Mouse (Mus musculus): Measurements from ENCODE around the gene Gpr37l1. TPM values are rescaled to one million over a fixed set of nuclear protein-coding genes. Genes with fewer than 3 reads are reported as not detected.
A peak's percentile ranks its signal among the peaks of the same experiment; 100 is the strongest.

Gene Gpr37l1
- polyA plus RNA-seq, 1 experiment from 2014 or later: not detected

- Histone ChIP-seq H3K36me3 (no peaks in the 10 kb centered on the region), H3K4me1 (replicated peaks) (no peaks in the 10 kb centered on the region), H3K27ac (no peak overlapping the region), H3K27me3 (no peaks in the 10 kb centered on the region), H3K4me2 (no peak overlapping the region), H3K4me3 (replicated peaks) (no peak overlapping the region), H3K9me3 (replicated peaks) (no peaks in the 10 kb centered on the region), H3K9ac (no peak overlapping the region)
- ATAC-seq (ENCODE audit: low read depth) (no peak), DNase-seq (no peak)
- WGBS (ENCODE audit: insufficient replicate concordance): 56% methylated on average over 6 of the region's 6 CpGs
Observed at GRCm38 (mm10) chr1:135162720-135163119, 4.8 kb downstream of the Gpr37l1 start.

- no peak for DNase-seq
- H3K4me3 ChIP-seq (replicated peaks): no peak overlapping the region
- no peaks in the 10 kb centered on the region for H3K27me3 ChIP-seq
- no peak overlapping the region for H3K27ac ChIP-seq
- H3K4me1 ChIP-seq (replicated peaks): peaks cover 3% of the 10 kb centered on the region; the same call in 1 of the 2 replicates
- no peaks in the 10 kb centered on the region for H3K9me3 ChIP-seq (replicated peaks)
- no peak overlapping the region for H3K9ac ChIP-seq
- WGBS (ENCODE audit: insufficient replicate concordance): 65% methylated on average over 13 of the region's 13 CpGs
- H3K36me3 ChIP-seq: peaks cover 10% of the 10 kb centered on the region; the same call in 1 of the 2 replicates
- no peak overlapping the region for H3K4me2 ChIP-seq
- ATAC-seq (ENCODE audit: low read depth): no peak
Observed at GRCm38 (mm10) chr1:135160411-135161050, 7.0 kb downstream of the Gpr37l1 start.

- Histone ChIP-seq H3K9ac (no peak overlapping the region), H3K4me1 (replicated peaks) (peaks cover 11% of the 10 kb centered on the region), H3K4me2 (no peak overlapping the region), H3K27me3 (no peaks in the 10 kb centered on the region), H3K36me3 (peaks cover 13% of the 10 kb centered on the region; the same call in 1 of the 2 replicates), H3K4me3 (replicated peaks) (no peak overlapping the region), H3K9me3 (replicated peaks) (no peaks in the 10 kb centered on the region), H3K27ac (no peak overlapping the region)
- WGBS (ENCODE audit: insufficient replicate concordance): 70% methylated on average over 11 of the region's 11 CpGs
- no peak for DNase-seq
- ATAC-seq (ENCODE audit: low read depth): no peak
Observed at GRCm38 (mm10) chr1:135159556-135160123, 7.8 kb downstream of the Gpr37l1 start.

GRCm38 (mm10) chr1:135159074-135159473, 8.4 kb downstream of the Gpr37l1 start:
- no peaks in the 10 kb centered on the region for H3K27me3 ChIP-seq
- H3K9me3 ChIP-seq (replicated peaks): no peaks in the 10 kb centered on the region
- DNase-seq: no peak
- no peak for ATAC-seq (ENCODE audit: low read depth)
- H3K4me2 ChIP-seq: no peak overlapping the region
- no peak overlapping the region for H3K9ac ChIP-seq
- no peak overlapping the region for H3K4me3 ChIP-seq (replicated peaks)
- no peak overlapping the region for H3K27ac ChIP-seq
- H3K36me3 ChIP-seq: peaks cover 13% of the 10 kb centered on the region; the same call in 1 of the 2 replicates
- 65% methylated on average over 7 of the region's 7 CpGs for WGBS (ENCODE audit: insufficient replicate concordance)
- H3K4me1 ChIP-seq (replicated peaks): peaks cover 16% of the 10 kb centered on the region

- 63% methylated on average over 5 of the region's 5 CpGs for WGBS (ENCODE audit: insufficient replicate concordance)
- no peaks in the 10 kb centered on the region for H3K9me3 ChIP-seq (replicated peaks)
- H3K4me1 ChIP-seq (replicated peaks): peaks cover 19% of the 10 kb centered on the region
- ATAC-seq (ENCODE audit: low read depth): no peak
- H3K4me3 ChIP-seq (replicated peaks): no peak overlapping the region
- H3K9ac ChIP-seq: no peak overlapping the region
- H3K4me2 ChIP-seq: no peak overlapping the region
- no peaks in the 10 kb centered on the region for H3K27me3 ChIP-seq
- no peak overlapping the region for H3K27ac ChIP-seq
- DNase-seq: no peak
- peaks cover 13% of the 10 kb centered on the region; the same call in 1 of the 2 replicates for H3K36me3 ChIP-seq
Observed at GRCm38 (mm10) chr1:135158633-135159032, 8.8 kb downstream of the Gpr37l1 start.

- ATAC-seq (ENCODE audit: low read depth) (no peak), DNase-seq (no peak)
- Histone ChIP-seq H3K27me3 (no peaks in the 10 kb centered on the region), H3K4me1 (replicated peaks) (peaks cover 19% of the 10 kb centered on the region), H3K4me3 (replicated peaks) (no peak overlapping the region), H3K9me3 (replicated peaks) (no peaks in the 10 kb centered on the region), H3K9ac (no peak overlapping the region), H3K36me3 (peaks cover 17% of the 10 kb centered on the region; the same call in 1 of the 2 replicates), H3K27ac (no peak overlapping the region), H3K4me2 (no peak overlapping the region)
- WGBS (ENCODE audit: insufficient replicate concordance): 77% methylated on average over 6 of the region's 6 CpGs
Observed at GRCm38 (mm10) chr1:135156300-135156699, 11.2 kb downstream of the Gpr37l1 start.

- Histone ChIP-seq H3K27me3 (no peaks in the 10 kb centered on the region), H3K27ac (peak overlapping the region; percentile 78), H3K4me2 (peak overlapping the region; percentile 50), H3K9ac (peak overlapping the region; percentile 41; the same call in 1 of the 2 replicates), H3K36me3 (peaks cover 17% of the 10 kb centered on the region; the same call in 1 of the 2 replicates), H3K4me1 (replicated peaks) (peaks cover 19% of the 10 kb centered on the region), H3K9me3 (replicated peaks) (no peaks in the 10 kb centered on the region), H3K4me3 (replicated peaks) (peak overlapping the region; percentile 34)
- 16% methylated on average over 14 of the region's 14 CpGs for WGBS (ENCODE audit: insufficient replicate concordance)
- DNase-seq (peak; percentile 85), ATAC-seq (ENCODE audit: low read depth) (peak; percentile 82)
Observed at GRCm38 (mm10) chr1:135154411-135154959, 13.0 kb downstream of the Gpr37l1 start.

- peak overlapping the region; percentile 50 for H3K4me2 ChIP-seq
- H3K36me3 ChIP-seq: peaks cover 17% of the 10 kb centered on the region; the same call in 1 of the 2 replicates
- H3K4me1 ChIP-seq (replicated peaks): peaks cover 20% of the 10 kb centered on the region
- no peaks in the 10 kb centered on the region for H3K9me3 ChIP-seq (replicated peaks)
- no peak overlapping the region for H3K4me3 ChIP-seq (replicated peaks)
- H3K27me3 ChIP-seq: no peaks in the 10 kb centered on the region
- no peak; the same call in 1 of the 2 replicates for ATAC-seq (ENCODE audit: low read depth)
- H3K27ac ChIP-seq: no peak overlapping the region
- no peak overlapping the region for H3K9ac ChIP-seq
- DNase-seq: no peak
- WGBS (ENCODE audit: insufficient replicate concordance): 45% methylated on average over 13 of the region's 13 CpGs
Observed at GRCm38 (mm10) chr1:135154011-135154410, 13.5 kb downstream of the Gpr37l1 start.

- Histone ChIP-seq H3K9ac (no peak overlapping the region), H3K36me3 (0 out of 2 replicates have a peak, but pooled peaks cover 6% of the 10 kb centered on the region), H3K27me3 (no peaks in the 10 kb centered on the region), H3K4me1 (replicated peaks) (peaks cover 31% of the 10 kb centered on the region), H3K9me3 (replicated peaks) (no peaks in the 10 kb centered on the region), H3K4me2 (no peak overlapping the region), H3K4me3 (replicated peaks) (no peak overlapping the region), H3K27ac (no peak overlapping the region)
- ATAC-seq (ENCODE audit: low read depth) (no peak), DNase-seq (no peak)
- WGBS (ENCODE audit: insufficient replicate concordance): 75% methylated on average over 5 of the region's 5 CpGs
Observed at GRCm38 (mm10) chr1:135148996-135149395, 18.5 kb downstream of the Gpr37l1 start.

GRCm38 (mm10) chr1:135148476-135148875, 19.0 kb downstream of the Gpr37l1 start:
- WGBS (ENCODE audit: insufficient replicate concordance): 81% methylated on average over 4 of the region's 4 CpGs
- H3K4me1 ChIP-seq (replicated peaks): peaks cover 28% of the 10 kb centered on the region
- no peak for DNase-seq
- no peak overlapping the region for H3K27ac ChIP-seq
- ATAC-seq (ENCODE audit: low read depth): no peak
- no peaks in the 10 kb centered on the region for H3K9me3 ChIP-seq (replicated peaks)
- H3K9ac ChIP-seq: peak overlapping the region; percentile 90; the same call in 1 of the 2 replicates
- H3K4me2 ChIP-seq: peak overlapping the region; percentile 100
- H3K27me3 ChIP-seq: no peaks in the 10 kb centered on the region
- H3K36me3 ChIP-seq: peaks cover 11% of the 10 kb centered on the region
- peak overlapping the region; percentile 84 for H3K4me3 ChIP-seq (replicated peaks)

- H3K27me3 ChIP-seq: no peaks in the 10 kb centered on the region
- peak overlapping the region; percentile 84 for H3K4me3 ChIP-seq (replicated peaks)
- peak overlapping the region; percentile 100 for H3K4me2 ChIP-seq
- H3K9me3 ChIP-seq (replicated peaks): no peaks in the 10 kb centered on the region
- H3K36me3 ChIP-seq: peaks cover 17% of the 10 kb centered on the region
- no peak for DNase-seq
- H3K9ac ChIP-seq: peak overlapping the region; percentile 90
- peaks cover 28% of the 10 kb centered on the region for H3K4me1 ChIP-seq (replicated peaks)
- WGBS (ENCODE audit: insufficient replicate concordance): 2% methylated on average over 7 of the region's 7 CpGs
- H3K27ac ChIP-seq: 0 out of 2 replicates have a peak overlapping the region, but pooled peaks have one; percentile 77
- ATAC-seq (ENCODE audit: low read depth): 0 out of 2 replicates have a peak, but pooled peaks have one; percentile 1
Observed at GRCm38 (mm10) chr1:135147702-135148058, 19.8 kb downstream of the Gpr37l1 start.

Measured in liver, embryonic 13.5 days (tissue).